Mouse (Mus musculus) CH12.LX (cell line): ENCODE measurements at regions not wholly inside any gene's neighbourhood (a gene's known extent, or its start where the extent isn't known, plus 50 kb on each side); places are given as distances from the start of the nearest gene placed in this dataset.

ENCODE experiments used
- DNase-seq: peaks from one replicate; pipeline ENCODE4 v3.0.0-alpha.2; 2013; ENCODE audit errors: extremely low read depth
- H3K27ac ChIP-seq: 2 replicates; pipeline ENCODE4 v1.5.1; 2012; ENCODE audit warnings: low read depth, mild to moderate bottlenecking, control low read depth, moderate library complexity; ENCODE audit not compliant: insufficient read depth
- H3K27me3 ChIP-seq: replicated peaks from 2 replicates; pipeline ENCODE3; 2012; ENCODE audit warnings: inconsistent platforms
- H3K36me3 ChIP-seq, 2 experiments: replicated peaks in 1 of 2; 2 replicates each; pipeline versions ENCODE3 to v1.6.1; 2012; ENCODE audit warnings: inconsistent platforms in 1 of 2, low read length in 1 of 2, mild to moderate bottlenecking in 1 of 2, mixed read lengths in 1 of 2, moderate library complexity in 1 of 2; ENCODE audit not compliant: control insufficient read depth in 1 of 2, insufficient read depth in 1 of 2
- H3K4me1 ChIP-seq, 2 experiments: 2 replicates each; pipeline ENCODE4 v1.6.1; 2012; ENCODE audit warnings: inconsistent platforms in 1 of 2, moderate library complexity in 1 of 2; ENCODE audit not compliant: insufficient read depth in 2 of 2, control insufficient read depth in 1 of 2
- H3K4me2 ChIP-seq: 2 replicates; pipeline ENCODE4 v1.6.1; 2012; ENCODE audit warnings: low read depth, mild to moderate bottlenecking, control low read depth; ENCODE audit not compliant: poor library complexity, insufficient read depth, severe bottlenecking
- H3K4me3 ChIP-seq, 3 experiments: fragments of 150-350 bp in 1 of 3; sonication (generic) in 1 of 3; replicated peaks in 1 of 3; 2 replicates each; pipeline versions ENCODE3 to v1.5.1; 2011 to 2012; ENCODE audit warnings: low read depth in 2 of 3, low read length in 2 of 3, mild to moderate bottlenecking in 2 of 3, moderate library complexity in 2 of 3, control low read depth in 1 of 3, improper control_type of control experiment in 1 of 3, inconsistent platforms in 1 of 3, mixed read lengths in 1 of 3; ENCODE audit not compliant: poor library complexity in 1 of 3
- H3K79me2 ChIP-seq: replicated peaks from 2 replicates; pipeline ENCODE4 v1.6.1; 2012; ENCODE audit warnings: mild to moderate bottlenecking, moderate library complexity; ENCODE audit not compliant: control insufficient read depth, poor library complexity, insufficient read depth, severe bottlenecking; ENCODE audit errors: extremely low read depth
- H3K9ac ChIP-seq: 2 replicates; pipeline ENCODE4 v1.6.1; 2012; ENCODE audit warnings: low read depth, mild to moderate bottlenecking, control low read depth, moderate library complexity; ENCODE audit not compliant: insufficient read depth
- H3K9me3 ChIP-seq: replicated peaks from 2 replicates; pipeline ENCODE3; 2012; ENCODE audit warnings: low read length, inconsistent platforms, mixed read lengths
- BHLHE40 ChIP-seq: IDR thresholded peaks from 2 replicates; pipeline ENCODE4 v1.6.1; 2011; ENCODE audit warnings: mild to moderate bottlenecking, low read depth, low read length, improper control_type of control experiment
- E2F4 ChIP-seq: IDR thresholded peaks from 2 replicates; pipeline ENCODE4 v1.6.1; 2011; ENCODE audit warnings: low read depth, low read length, improper control_type of control experiment; ENCODE audit not compliant: insufficient replicate concordance
- EP300 ChIP-seq: IDR thresholded peaks from 2 replicates; pipeline ENCODE4 v1.6.1; 2011; ENCODE audit warnings: low read length, improper control_type of control experiment
- ETS1 ChIP-seq: conservative IDR thresholded peaks from 2 replicates; pipeline ENCODE4 v1.6.1; 2012; ENCODE audit warnings: low read depth, mild to moderate bottlenecking, inconsistent platforms, low read length, improper control_type of control experiment, moderate library complexity
- KAT2A ChIP-seq: IDR thresholded peaks from 2 replicates; pipeline ENCODE4 v1.6.1; 2012; ENCODE audit warnings: low read length, improper control_type of control experiment, inconsistent platforms; ENCODE audit not compliant: insufficient replicate concordance
- MAZ ChIP-seq: IDR thresholded peaks from 2 replicates; pipeline ENCODE4 v1.6.1; 2012; ENCODE audit warnings: low read depth, mild to moderate bottlenecking, inconsistent platforms, low read length, improper control_type of control experiment, moderate library complexity
- MEF2A ChIP-seq: IDR thresholded peaks from 2 replicates; pipeline ENCODE4 v1.6.1; 2014; ENCODE audit warnings: low read depth, mild to moderate bottlenecking, inconsistent platforms, low read length, improper control_type of control experiment, borderline replicate concordance
- PAX5 ChIP-seq: IDR thresholded peaks from 2 replicates; pipeline ENCODE4 v1.6.1; 2012; ENCODE audit warnings: low read length, inconsistent platforms, mixed read lengths
- SIN3A ChIP-seq: IDR thresholded peaks from 2 replicates; pipeline ENCODE4 v1.6.1; 2012; ENCODE audit warnings: low read length, improper control_type of control experiment, inconsistent platforms
- SMC3 ChIP-seq: IDR thresholded peaks from 2 replicates; pipeline ENCODE4 v1.6.1; 2011; ENCODE audit warnings: low read depth, low read length, improper control_type of control experiment
- TBP ChIP-seq: conservative IDR thresholded peaks from 2 replicates; pipeline ENCODE4 v1.6.1; 2011; ENCODE audit warnings: low read depth, low read length, improper control_type of control experiment
- USF1 ChIP-seq: IDR thresholded peaks from 2 replicates; pipeline ENCODE4 v1.6.1; 2014; ENCODE audit warnings: low read depth, mild to moderate bottlenecking, inconsistent platforms, low read length, improper control_type of control experiment
- ZC3H11A ChIP-seq: IDR thresholded peaks from 2 replicates; pipeline ENCODE4 v1.6.1; 2012; ENCODE audit warnings: low read depth, mild to moderate bottlenecking, inconsistent platforms, low read length, improper control_type of control experiment
- ZNF384 ChIP-seq: IDR thresholded peaks from 2 replicates; pipeline ENCODE4 v1.6.1; 2012; ENCODE audit warnings: low read depth, low read length, improper control_type of control experiment, inconsistent platforms
- dilution Hi-C: fragments of 300-500 bp; cut with MboI; formaldehyde crosslinking; loops from 2 replicates; pipeline ENCODE4 v1.14.3; 2020; ENCODE audit warnings: low sequenced_read_pairs; ENCODE audit not compliant: extremely low pct_unique_long_range_greater_than_20kb, extremely low pct_ligation_motif_present
- in situ Hi-C: fragments of 300-500 bp; cut with MboI; formaldehyde crosslinking; loops from 3 replicates; pipeline ENCODE4 v1.14.3; 2019; ENCODE audit warnings: low sequenced_read_pairs, low pct_ligation_motif_present, low pct_unique_long_range_greater_than_20kb, mixed read lengths

GRCm38 (mm10) chr6:141159326-141159725, 89.7 kb upstream of the Pde3a start:
- no peak for DNase-seq
- dilution Hi-C loops (no loop called here), in situ Hi-C loops (no loop called here)
- no peak overlapping the region for H3K4me3 ChIP-seq
- H3K27ac ChIP-seq, result no peak overlapping the region
- H3K9ac ChIP-seq, result no peak overlapping the region
- H3K4me2 ChIP-seq, result no peak overlapping the region
- no peaks in the 10 kb centered on the region for H3K79me2 ChIP-seq
- no peaks in the 10 kb centered on the region for H3K36me3 ChIP-seq
- no peaks in the 10 kb centered on the region for H3K9me3 ChIP-seq
- TF ChIP-seq ETS1, result no peak
- TF ChIP-seq ZNF384, result no peak
- H3K4me1 ChIP-seq, result peaks cover 0 to 3% of the 10 kb centered on the region in 2 experiments; a peak in 1 of 4 replicates
- no peaks in the 10 kb centered on the region for H3K27me3 ChIP-seq

GRCm38 (mm10) chr6:141161626-141162233, 87.3 kb upstream of the Pde3a start:
- Histone ChIP-seq H3K27me3 (no peaks in the 10 kb centered on the region), H3K4me1 (peaks cover 0 to 3% of the 10 kb centered on the region in 2 experiments; a peak in 1 of 4 replicates), H3K79me2 (no peaks in the 10 kb centered on the region), H3K9ac (no peak overlapping the region), H3K4me2 (no peak overlapping the region), H3K36me3 (no peaks in the 10 kb centered on the region)
- no peak for DNase-seq
- dilution Hi-C loops (no loop called here), in situ Hi-C loops (no loop called here)
- TF ChIP-seq KAT2A (no peak), USF1 (no peak), BHLHE40 (no peak), ZC3H11A (no peak), SMC3 (no peak), MAZ (no peak), SIN3A (no peak), MEF2A (no peak)
- TF ChIP-seq, all 38 proteins: peak for 0
- Histone ChIP-seq H3K9me3 (no peaks in the 10 kb centered on the region), H3K27ac (no peak overlapping the region), H3K4me3 (no peak overlapping the region)

GRCm38 (mm10) chr6:141167270-141167669, 81.8 kb upstream of the Pde3a start:
- H3K36me3 ChIP-seq, result no peaks in the 10 kb centered on the region
- no peak overlapping the region for H3K27ac ChIP-seq
- peaks cover 0 to 5% of the 10 kb centered on the region in 2 experiments; a peak in 1 of 4 replicates for H3K4me1 ChIP-seq
- no peak for TF ChIP-seq E2F4
- TF ChIP-seq ZNF384, result peak; percentile 71
- TF ChIP-seq EP300, result peak; percentile 57
- TF ChIP-seq TBP, result no peak
- no peak for TF ChIP-seq PAX5
- no peak overlapping the region for H3K4me2 ChIP-seq
- in situ Hi-C loops (no loop called here), dilution Hi-C loops (no loop called here)
- no peak overlapping the region for H3K9ac ChIP-seq
- no peaks in the 10 kb centered on the region for H3K79me2 ChIP-seq
- DNase-seq, result peak; percentile 4
- no peaks in the 10 kb centered on the region for H3K9me3 ChIP-seq
- H3K27me3 ChIP-seq, result no peaks in the 10 kb centered on the region
- no peak overlapping the region for H3K4me3 ChIP-seq
